Mouse (Mus musculus) embryo, embryonic 10.5 days (tissue): ENCODE data around the gene Cdon.
A peak's percentile ranks its signal among the peaks of the same experiment; 100 is the strongest.

ENCODE experiments used
- DNase-seq: peaks from one replicate; pipeline ENCODE4 v3.0.0-alpha.2; 2015; ENCODE audit warnings: low spot score

Cdon gene

DNA sequence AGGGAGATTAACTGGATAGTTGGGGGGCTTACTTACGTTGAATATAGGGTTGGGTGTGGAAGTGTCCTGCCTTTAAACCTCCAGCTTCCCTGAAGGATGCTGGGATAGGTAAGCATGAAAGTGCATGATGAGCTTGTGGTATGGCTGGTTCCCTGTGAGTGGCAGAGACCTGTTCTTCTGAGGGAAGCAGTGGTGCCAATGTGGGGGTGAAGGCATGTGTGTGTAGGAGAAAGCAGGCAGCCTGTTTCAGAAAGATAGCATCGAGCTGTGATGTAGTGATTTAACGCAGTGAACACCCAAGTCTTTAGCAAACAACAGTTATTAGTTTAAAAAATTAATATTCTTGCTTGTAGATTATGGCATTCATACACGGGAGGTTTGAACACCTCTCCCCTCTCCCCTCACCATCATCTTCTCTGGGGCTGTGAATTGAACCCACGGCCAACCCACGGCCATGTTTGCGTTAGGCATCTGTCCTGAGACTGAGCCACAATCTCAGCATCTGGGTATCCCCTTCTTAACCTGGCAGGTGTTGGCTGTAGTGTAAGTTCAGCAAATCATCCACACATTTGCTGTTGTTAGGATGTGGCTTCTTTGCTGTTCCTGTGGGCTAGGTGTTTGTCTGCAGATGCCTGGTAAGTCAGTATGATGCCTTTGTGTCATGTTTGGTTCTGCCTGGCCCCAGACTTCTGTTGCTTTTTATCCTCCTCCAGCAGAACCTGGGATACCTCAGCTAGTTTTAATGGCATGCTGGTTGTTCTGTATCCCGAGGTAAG is 17.5 kb downstream of the Cdon start:
- no peak for DNase-seq

- DNase-seq = no peak
These were observed 18.1 kb downstream of the Cdon start for GRCm38 (mm10) chr9:35439062-35439442.

GRCm38 (mm10) chr9:35439754-35440153 is 18.8 kb downstream of the Cdon start:
- no peak for DNase-seq

DNA sequence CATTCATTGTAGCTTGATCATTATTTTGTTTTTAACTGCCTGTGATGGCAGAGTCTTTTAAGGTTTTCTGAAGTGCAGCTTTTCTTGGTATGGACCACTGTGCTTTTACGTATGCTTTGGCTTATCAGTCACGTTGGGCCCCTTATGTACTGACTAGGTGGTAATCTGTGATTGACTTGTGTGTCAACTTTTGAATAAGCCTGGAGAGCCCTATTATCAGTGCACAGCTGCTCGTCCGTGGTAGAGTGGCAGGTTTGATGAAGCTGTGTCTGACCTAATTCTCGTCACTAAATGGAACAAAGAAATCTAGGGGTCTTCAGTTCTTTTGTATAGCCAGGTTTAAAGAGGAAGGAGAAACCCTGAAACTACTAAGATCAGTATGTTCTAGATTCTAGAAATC is 21.5 kb downstream of the Cdon start:
- peak; percentile 40 for DNase-seq

GRCm38 (mm10) chr9:35443618-35444511 is 22.9 kb downstream of the Cdon start:
- peak; percentile 86 for DNase-seq

- no peak for DNase-seq
These were observed 23.6 kb downstream of the Cdon start for GRCm38 (mm10) chr9:35444512-35444886.

GRCm38 (mm10) chr9:35446916-35447315 is 26.0 kb downstream of the Cdon start:
- no peak for DNase-seq

DNA sequence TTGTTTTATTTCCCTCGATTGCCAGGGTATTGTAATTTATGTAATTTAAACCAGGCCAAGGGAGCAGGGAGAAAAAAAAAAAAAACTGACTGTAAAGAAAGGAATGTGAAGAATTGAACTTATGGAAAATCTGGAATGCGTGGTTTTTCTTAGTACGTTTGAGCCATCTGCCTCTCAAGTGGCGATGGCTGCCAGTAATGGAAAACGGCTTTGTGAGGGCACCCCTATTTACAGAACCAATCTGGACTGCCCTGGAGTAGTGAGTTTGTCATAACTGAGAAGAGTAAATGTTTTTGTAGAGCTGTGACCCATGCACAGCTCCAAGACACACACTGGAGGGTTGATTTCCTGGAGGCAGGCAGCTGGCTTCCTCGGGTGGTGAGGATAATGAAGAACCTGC is 32.4 kb downstream of the Cdon start:
- DNase-seq = no peak

DNA sequence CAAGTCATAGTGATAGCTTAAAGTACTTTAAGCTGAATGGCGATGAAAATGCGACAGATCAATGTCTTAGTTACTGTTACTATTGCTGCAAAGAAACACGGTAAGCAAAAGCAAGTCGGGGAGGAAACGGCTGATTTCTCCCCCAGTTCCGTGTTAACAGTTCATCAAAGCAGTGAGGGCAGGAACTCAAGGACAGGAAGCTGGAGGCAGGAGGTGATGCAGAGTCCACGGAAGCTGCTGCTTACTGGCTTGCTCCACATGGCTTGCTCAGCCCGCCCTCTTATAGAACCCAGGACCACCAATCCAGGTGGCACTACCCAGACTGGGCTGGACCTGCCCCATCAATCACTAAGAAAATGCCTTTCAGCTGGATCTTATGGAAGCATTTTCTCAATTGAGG is 38.7 kb downstream of the Cdon start:
- no peak for DNase-seq

GRCm38 (mm10) chr9:35467264-35467817 is 46.4 kb downstream of the Cdon start:
- peak; percentile 29 for DNase-seq

GRCm38 (mm10) chr9:35468913-35469312 is 48.0 kb downstream of the Cdon start:
- DNase-seq = no peak

DNA sequence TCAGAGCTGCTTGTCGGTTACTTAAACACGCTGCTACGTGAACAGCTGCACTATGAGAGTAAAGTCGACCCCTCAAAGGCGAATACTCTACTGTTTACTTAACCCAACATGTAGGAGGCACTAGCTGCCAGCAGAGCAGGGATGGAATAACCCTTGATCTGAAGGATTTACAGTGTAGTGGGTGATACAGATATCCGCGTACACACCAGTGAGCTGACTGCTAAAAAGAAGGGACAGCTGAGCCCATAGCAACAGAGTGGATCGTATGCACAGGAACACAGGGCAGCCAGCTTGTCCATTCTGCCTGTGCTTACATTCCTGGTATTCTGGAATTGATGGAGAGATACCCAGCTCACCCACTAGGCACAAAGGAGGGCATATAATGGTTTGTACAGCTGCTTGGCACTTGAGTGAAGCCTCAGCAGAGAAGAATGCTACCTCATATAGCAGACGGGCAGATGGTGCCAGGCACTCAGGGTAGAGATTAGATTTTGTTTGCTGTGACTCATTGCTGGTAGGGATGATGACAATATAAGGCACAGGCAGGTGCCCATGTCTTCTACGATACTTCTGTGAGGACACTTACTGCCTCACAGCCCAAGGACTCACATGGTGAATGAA is 53.3 kb downstream of the Cdon start:
- no peak for DNase-seq

DNA sequence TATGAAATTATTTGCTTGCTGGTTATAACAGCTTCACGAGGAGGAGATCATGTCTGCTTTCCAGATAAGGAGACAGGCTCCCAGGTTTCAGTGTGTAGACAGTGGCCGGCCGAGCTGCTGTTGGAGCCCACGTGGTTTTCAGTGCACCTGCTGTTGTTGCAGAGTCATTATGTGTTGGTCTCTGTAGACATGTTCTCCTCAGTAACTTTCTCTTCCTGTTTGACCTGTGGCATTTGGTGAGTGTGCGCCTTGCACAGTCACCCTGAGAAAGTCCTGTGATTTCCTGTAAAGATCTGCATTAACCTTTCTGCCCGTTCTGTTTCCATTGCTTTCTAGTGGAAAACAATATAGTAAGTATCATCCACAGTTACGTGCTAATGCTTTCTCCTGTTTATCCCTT is 54.5 kb downstream of the Cdon start:
- no peak for DNase-seq

- no peak for DNase-seq
These were observed 58.5 kb downstream of the Cdon start for GRCm38 (mm10) chr9:35479456-35479855.

- DNase-seq = no peak
These were observed 61.3 kb downstream of the Cdon start for GRCm38 (mm10) chr9:35482014-35482898.

DNA sequence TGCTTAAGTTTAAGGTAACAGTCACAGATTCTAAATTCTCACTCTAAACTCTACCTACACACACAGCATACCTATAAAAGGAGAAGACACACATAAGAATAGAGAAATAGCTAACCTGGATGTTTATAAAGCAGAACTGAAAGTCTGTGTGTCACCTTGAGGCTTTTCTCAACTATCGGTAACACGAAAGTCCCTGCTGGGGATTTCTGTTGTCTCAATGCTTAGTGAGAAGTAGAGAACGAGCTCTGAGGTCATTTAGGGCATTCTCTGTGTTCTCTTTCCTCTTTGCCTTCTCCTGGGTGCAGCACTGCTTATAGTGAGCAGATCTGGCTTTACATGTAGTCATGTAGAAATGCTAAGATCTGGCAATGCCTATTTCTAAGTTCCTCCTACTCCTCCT is 63.0 kb downstream of the Cdon start:
- DNase-seq = no peak

DNA sequence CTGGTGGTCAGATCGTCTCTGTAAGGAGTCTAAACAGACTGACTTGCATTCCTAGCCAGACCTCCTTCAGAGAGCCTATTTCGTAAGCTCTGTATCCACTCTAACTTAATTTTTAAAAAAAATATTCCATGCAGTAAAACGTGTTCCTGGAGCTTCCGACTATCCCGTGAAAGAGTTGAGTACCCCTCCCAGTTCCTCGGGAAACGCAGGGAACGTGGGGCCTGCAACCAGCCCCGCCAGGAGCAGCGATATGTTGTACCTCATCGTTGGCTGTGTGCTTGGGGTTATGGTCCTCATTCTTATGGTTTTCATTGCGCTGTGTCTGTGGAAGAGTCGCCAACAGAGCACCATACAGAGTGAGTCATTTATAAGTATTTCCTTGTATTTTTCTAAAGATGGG is 65.7 kb downstream of the Cdon start:
- no peak for DNase-seq

DNA sequence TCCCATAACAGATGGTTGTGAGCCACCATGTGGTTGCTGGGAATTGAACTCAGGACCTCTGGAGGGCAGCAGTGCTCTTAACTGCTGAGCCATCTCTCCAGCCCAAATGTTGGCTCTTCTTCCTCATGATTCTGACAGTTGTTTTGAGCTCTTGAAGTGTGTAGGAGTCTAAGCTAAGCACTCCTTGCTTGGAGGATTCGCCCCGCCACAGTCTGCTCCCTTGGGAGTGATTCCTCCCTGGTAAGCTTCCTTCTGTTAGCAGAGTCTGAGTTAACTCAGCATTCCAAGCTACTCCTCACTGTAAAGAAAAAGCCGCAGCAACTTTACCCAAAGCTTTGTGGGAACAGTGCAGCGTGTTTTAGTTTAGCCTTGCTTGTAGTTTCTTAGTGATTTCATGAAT is 67.6 kb downstream of the Cdon start:
- DNase-seq = no peak

GRCm38 (mm10) chr9:35491109-35491866 is 70.4 kb downstream of the Cdon start:
- DNase-seq = no peak

GRCm38 (mm10) chr9:35493033-35493732 is 72.3 kb downstream of the Cdon start:
- peak; percentile 45 for DNase-seq
